Mouse (Mus musculus): Measurements from ENCODE around the gene Sox1.

DNA sequence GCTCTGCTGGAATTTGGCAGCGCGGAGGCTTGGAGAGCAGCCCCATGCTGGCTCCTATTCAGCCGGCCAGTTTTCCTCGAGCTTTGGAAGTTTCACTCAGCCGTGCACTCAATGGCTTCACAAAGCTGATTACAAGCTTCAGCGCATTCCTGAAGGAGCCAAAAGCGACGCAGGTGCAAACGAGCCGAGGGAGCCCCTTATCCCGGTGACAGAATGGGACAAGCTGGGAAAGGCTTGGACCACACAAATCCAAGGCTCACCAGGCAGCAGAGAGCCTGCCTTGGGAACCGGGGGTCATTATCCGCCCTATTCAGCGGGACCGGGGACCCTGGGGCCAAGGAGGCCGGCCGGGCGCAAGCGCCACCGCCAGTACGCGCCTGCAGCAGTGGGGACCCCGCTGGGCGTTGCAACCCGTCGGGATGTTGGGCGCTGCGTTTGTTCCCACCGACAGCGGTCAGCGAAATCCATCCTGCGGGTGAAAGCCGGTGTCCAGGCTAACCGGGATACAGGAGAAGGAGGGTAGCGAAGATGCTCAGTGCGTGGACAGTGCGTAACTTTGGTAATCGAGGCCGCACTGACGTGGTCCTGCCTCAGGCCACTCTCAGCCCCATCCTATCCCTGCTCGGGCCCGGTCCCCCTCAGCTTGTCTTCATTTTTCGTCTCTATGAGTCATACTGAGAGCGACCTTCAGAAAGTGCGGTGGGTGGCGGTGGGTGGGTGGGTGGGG lies 35.2 kb downstream of the Sox1 start:
- no peak for TF ChIP-seq CTCF (conservative IDR thresholded peaks at IDR 0.05; ENCODE audit: low read length)
- TF ChIP-seq NANOG (IDR thresholded peaks at IDR 0.05; ENCODE audit: borderline replicate concordance, low read length): no peak
